Mouse (Mus musculus) spleen, adult 2 months (tissue): ENCODE results near the gene Atxn10.

ENCODE experiments used
- CTCF ChIP-seq: fragments of 200-500 bp; IDR thresholded peaks from 2 replicates; pipeline ENCODE4 v1.5.1; 2011; ENCODE audit warnings: mild to moderate bottlenecking, inconsistent platforms; ENCODE audit not compliant: insufficient read depth, insufficient read length, insufficient replicate concordance; ENCODE audit errors: extremely low read depth
- POLR2A ChIP-seq: fragments of 200-500 bp; IDR thresholded peaks from 2 replicates; pipeline ENCODE4 v1.6.1; 2011; ENCODE audit warnings: low read depth, low read length, inconsistent platforms

DNA sequence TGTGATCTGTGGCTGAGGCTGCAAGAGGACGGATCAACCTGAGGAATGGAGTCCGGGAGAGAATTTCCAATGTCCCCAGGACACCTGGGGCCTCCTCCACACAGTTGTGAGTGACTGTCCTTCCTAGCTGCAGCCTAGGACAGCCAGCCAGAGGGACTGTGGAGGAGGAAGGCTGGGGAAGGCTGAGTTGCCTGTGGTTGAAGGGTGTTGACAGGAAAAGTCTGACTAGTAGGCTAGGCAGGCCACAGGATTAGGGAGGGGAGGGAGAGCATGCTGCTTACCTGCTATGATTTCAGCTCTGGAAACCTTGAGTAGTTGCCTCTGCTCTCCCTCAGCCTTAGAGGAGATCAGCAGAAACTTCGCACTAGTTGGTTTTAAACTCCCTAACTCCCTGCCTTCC lies 71.3 kb downstream of the Atxn10 start:
- TF ChIP-seq CTCF = no peak
- TF ChIP-seq POLR2A = no peak
